Mouse (Mus musculus) left cerebral cortex, postnatal 10 days (tissue): Measurements from ENCODE around the gene Hlcs. TPM values are rescaled to one million over a fixed set of nuclear protein-coding genes. Genes with fewer than 3 reads are reported as not detected.

Source experiments
- DNase-seq, 2 experiments: peaks; one replicate each; pipeline ENCODE4 v3.0.0; 2021 to 2022; ENCODE audit warnings: low spot score in 2 of 2, mixed read lengths in 1 of 2; ENCODE audit errors: extremely low spot score in 1 of 2
- intact Hi-C: fragments of 180-260 bp; cut with DNase I; formaldehyde crosslinking; loops from one replicate; pipeline ENCODE4 v1.15.1; 2025
- total RNA-seq, 2 experiments: library from RNA; stranded (reverse); gene quantifications; 2 replicates each; pipeline ENCODE4 v1.2.3; 2021

Gene Hlcs
- total RNA-seq, 2 experiments from 2014 or later = 12.4 to 13.1 TPM

GRCm38 (mm10) chr16:94150125-94151103 is 163.0 kb downstream of the Hlcs start:
- DNase-seq = no peak
- intact Hi-C loops = no loop called here

DNA sequence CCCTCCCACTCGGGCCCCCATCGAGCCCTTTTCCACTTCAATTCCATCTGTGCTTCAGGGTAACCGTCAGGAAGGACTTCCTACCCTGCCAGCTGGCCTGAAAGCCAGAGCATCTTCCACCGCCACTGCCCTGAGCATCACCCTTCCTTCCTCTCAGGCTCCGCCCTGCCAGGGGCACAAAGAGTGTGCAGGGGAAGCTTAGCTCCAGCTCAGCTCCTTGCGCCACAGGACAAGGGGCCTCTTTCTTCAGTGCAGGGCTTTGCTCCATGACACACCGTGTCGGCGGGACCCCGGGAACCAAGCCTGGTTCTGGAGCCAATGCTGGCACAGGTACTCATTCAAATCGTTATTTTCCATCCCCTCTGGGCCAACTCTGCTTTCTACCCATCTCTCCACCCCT is 165.2 kb downstream of the Hlcs start:
- no peak for DNase-seq

DNA sequence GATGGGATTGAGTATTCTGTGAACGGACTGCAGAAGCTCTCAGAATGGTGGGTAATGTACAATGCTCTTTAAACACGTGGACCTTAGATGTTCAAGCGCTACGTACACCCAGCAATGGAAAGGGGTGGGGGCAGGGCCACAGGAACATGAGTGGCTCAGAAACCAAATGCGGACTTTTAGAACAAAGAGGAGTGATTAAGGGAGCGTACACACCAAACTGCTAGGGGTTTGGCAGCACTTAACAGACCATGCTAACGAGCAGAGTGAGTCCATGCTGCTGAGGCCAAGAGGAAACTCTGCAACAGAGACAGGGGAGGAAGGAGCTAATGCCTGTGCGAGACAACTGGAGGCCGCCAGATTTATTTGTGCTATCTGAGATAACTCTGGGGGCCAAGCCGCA is 170.0 kb downstream of the Hlcs start:
- DNase-seq = no peak

More for the DNA sequence above, 165.2 kb downstream of the Hlcs start:
- intact Hi-C loops = loop anchor here (5.0 kb wide), 1 partner anchor 84 kb away; no protein-coding TSS in a partner anchor

GRCm38 (mm10) chr16:94140746-94141145 is 172.6 kb downstream of the Hlcs start:
- intact Hi-C loops = no loop called here
- DNase-seq = no peak

More for the DNA sequence above, 170.0 kb downstream of the Hlcs start:
- intact Hi-C loops = no loop called here

DNA sequence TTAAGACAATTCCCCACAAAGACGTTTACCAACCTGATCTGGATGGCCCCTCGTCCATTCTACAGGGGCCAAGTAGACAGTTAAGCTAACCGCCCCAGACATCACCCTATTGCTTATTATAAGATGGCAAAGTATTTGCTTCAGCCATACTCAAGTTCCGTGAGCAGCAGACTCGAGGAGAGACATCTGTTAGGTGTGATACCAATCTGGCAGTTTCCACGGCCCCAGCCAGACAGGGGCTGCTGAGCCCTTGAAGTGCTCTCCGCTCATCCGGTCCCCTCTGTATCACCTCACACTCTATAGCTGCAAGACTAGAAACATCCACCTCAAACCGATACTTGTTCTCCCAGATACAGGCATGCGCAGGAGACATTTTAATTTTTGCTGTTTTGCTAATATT is 179.2 kb downstream of the Hlcs start:
- intact Hi-C loops = no loop called here
- no peak for DNase-seq

DNA sequence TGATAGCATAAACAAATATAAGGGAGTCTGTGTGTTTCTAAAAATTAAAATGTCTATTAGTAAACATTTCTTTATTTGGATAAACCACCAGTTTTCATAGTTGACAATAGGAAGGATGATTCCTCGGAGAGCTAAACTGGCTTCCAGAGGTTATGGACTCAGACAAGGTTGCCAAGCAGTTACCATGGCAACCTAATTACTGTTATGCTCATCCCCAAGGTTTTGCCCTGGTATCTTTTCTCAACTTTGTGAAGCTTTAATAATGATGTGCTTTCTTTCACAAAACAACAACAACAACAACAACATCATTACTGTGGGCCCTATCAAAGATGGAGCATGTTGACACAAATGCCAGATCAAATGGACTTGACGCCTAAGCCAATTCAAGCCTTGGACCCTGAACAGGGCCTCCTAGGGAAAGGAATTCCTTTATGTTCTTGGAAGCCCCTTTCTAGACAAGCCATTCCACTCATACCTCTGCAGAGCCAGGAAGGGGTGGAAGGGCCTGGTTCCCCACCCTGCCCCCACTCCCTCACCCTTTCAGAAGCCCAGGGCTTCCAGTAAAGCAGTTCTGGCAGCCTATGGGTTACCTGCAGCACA is 185.0 kb downstream of the Hlcs start:
- no peak for DNase-seq
- intact Hi-C loops = no loop called here

DNA sequence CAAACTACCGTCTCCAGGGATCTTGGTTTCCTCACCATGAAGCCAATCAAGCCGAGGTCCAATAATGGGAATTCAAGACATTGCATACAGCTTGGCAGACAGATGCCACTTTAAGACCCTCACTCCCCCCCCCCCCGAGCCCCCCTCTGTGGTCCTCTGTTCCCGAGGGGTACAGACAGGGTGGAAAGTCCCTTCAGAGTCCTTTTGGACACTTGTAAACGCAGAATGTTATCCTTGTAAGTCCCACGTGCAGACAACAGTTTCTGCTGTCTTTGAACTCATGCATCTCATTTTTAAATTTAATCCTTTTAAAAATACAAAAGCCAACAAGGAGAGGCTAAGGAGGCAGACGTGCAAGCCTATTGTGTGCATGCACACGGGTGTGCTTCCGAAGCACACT is 187.2 kb downstream of the Hlcs start:
- intact Hi-C loops = no loop called here
- no peak for DNase-seq

DNA sequence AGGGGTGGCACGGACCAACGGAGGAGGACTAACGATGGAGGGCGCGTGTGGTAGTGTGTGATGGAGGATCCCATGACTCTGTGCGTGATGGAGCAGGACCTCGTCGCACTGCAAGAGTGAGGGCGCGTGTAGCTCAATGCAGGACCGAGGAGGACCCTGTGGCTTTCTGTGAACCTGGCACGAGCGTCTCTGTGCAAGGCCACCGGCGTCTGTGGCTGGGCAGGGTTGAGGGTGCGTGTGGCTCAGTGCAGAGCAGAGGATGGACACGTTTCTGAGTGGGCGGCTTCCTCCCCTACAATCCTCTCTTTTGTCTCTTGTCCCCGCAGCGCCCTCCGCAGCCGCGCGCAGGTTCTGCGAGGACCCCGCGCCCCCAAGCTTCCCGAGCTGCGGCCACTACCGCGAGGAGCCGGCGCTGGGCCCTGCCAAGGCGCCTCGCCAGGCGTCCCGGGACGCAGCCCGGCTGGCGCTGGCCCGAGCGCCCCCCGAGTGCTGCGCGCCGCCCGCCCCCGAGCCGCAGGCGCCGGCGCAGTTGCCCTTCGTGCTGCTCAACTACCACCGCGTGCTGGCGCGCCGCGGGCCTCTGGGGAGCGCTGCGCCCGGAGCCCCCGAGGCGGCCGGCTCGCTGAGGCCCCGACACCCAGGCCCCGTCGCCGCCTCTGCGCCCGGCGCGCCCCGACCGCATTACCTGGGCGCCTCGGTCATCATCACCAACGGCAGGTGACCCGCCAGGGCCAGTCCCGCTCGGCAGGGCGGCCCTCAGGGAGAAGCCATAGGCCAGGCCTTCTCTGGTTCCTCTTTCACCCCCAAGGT is 188.0 kb downstream of the Hlcs start:
- peak in 1 of 2 experiments; percentile 45 for DNase-seq
- intact Hi-C loops = no loop called here

- peak; percentile 43 to 67 for DNase-seq
- intact Hi-C loops = no loop called here
These were observed 190.1 kb downstream of the Hlcs start for GRCm38 (mm10) chr16:94123247-94123646.

DNA sequence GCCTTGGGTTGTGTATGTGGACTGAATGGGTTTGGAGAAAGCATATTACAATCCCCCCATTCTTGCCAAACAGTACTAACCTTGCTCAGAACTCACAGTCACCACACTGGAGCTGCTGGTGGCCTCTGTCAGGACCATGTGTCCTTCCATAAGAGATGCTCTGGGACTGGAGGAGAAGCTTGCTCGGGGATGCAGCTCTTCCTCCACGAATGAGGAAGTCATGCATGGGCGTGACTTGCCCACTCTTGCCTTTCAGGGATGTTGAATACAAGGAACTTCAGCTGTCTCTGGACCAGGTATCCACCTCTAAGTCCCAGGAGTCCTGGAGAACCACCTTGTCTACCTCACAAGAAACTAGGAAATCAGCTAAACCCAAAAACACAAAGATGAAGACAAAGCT is 191.0 kb downstream of the Hlcs start:
- no peak for DNase-seq
- intact Hi-C loops = no loop called here

DNA sequence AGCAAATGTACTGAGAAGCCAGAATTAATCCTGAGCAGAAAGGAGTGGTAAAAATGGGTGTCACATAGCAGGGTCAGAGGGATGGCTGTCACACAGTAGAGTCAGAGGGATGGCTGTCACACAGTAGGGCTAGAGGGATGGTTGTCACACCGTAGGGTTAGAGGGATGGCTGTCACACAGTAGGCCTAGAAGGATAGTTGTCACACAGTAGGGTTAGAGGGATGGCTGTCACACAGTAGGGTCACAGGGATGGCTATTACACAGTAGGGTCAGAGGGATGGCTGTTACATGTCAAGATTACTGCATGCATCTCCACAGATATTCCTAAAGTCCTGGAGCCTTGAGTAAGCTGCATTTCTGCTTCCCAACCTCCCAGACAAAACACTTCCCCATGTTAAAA is 195.0 kb downstream of the Hlcs start:
- intact Hi-C loops = no loop called here
- no peak for DNase-seq

DNA sequence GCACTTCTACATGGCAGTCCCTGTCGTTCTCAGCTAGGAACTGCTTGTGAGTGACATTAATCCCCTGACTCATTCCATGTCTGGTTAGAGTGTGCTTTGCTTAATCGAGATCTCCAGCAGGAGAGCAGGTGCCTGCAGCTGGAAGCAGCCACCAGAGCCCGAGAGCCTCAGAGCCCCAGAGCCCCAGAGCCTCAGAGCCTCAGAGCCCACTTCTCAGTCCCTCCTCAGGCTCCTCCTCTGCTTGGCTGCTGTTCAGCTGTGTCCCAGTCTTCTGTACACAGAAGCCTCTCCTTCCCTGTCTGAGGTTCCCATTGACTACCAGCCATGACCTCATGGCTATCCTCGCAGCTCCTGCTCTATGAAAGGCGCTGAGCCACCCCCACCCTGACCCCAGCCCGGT is 196.0 kb downstream of the Hlcs start:
- intact Hi-C loops = no loop called here
- DNase-seq = no peak

GRCm38 (mm10) chr16:94114693-94115092 is 198.7 kb downstream of the Hlcs start:
- no peak for DNase-seq
- intact Hi-C loops = no loop called here

DNA sequence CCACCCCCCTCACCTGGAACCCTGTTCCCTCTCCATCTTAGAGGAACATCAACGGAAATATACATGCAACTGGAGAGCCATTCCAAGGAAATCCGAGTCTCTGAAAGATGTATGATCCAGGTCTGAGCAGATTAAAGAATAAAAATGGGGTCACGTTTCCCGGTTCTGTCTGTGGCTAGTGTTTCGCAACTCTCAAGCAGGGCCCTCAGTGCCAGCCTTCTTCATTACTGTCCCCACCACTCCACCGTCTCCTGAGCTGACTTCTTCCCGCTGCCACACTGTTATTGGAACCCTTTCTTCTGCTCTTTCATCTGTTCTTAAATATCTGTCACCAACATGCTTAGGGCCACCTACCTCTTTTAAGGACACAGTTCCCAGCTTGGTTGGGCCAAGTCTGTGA is 200.2 kb downstream of the Hlcs start:
- intact Hi-C loops = no loop called here
- no peak for DNase-seq

- intact Hi-C loops = no loop called here
- no peak for DNase-seq
These were observed 215.5 kb downstream of the Hlcs start for GRCm38 (mm10) chr16:94097724-94098455.

DNA sequence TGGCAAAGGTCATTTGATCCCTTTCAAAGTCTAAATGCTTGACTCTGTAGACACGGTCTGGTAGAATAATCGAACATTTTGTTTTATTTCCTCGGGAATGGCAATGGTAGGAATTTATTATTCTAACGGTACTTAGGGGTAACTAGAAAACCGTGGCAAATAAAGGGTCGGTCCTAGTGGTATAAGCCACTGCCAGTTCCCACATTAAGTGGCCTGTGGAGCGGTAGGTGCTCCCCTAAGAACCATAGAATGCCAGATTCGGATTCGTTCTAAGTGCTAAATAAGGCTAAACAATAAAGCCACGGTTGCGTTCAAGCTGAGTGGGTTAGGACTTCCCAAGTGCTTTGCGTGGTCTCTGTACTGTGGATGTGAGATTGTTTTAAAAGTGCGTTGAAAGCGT is 216.9 kb downstream of the Hlcs start:
- intact Hi-C loops = no loop called here
- DNase-seq = no peak

DNA sequence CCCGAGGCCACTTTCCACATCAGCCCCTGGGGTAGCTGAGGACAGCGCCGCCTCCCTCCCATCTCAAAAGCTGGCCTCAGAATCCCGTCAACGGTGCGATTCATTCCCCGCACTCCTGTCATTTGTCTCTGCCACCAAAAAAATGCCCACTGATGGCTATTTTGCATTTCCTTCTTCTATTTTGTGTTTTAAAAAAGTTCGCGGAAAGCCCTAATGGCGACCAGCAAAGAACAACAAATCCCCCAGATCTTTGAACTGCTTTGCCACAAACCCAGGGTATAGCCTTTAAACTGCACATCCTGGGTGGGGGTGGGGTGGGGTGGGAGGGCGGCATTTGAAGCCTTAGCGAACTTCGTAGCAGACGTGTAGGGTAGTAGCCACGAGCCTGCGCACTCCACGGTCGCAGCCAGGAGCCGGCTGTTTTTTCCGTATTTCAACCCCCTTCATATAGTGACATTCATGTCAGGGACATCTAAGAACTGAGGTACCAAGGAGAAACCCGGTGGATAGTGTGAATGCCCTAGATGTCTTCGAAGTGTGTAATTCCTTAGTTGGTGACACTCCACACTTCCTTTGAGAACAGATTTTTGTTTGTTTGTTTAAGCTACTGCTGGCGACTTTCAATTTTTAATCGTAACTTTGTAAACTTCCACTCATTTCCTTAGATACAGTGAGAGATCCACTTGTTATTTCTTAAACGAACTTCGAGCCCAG is 218.1 kb downstream of the Hlcs start:
- intact Hi-C loops = no loop called here
- DNase-seq = no peak
